Mouse (Mus musculus): ENCODE measurements around the gene Gm28778. TPM values are rescaled to one million over a fixed set of nuclear protein-coding genes. Genes with fewer than 3 reads are reported as not detected.
"Not testable (repeated sequence)": the region's sequence is repeated elsewhere in the genome, so short reads cannot be mapped to it uniquely, and the experiment has no call there.

Gm28778 gene
- not detected in 2 replicates for total RNA-seq (2021)
- long read RNA-seq, partial matches to known transcripts: 0 of 3 reads
- long read RNA-seq, other reads (novel, unspliced or antisense): 3 of 3 reads

DNA sequence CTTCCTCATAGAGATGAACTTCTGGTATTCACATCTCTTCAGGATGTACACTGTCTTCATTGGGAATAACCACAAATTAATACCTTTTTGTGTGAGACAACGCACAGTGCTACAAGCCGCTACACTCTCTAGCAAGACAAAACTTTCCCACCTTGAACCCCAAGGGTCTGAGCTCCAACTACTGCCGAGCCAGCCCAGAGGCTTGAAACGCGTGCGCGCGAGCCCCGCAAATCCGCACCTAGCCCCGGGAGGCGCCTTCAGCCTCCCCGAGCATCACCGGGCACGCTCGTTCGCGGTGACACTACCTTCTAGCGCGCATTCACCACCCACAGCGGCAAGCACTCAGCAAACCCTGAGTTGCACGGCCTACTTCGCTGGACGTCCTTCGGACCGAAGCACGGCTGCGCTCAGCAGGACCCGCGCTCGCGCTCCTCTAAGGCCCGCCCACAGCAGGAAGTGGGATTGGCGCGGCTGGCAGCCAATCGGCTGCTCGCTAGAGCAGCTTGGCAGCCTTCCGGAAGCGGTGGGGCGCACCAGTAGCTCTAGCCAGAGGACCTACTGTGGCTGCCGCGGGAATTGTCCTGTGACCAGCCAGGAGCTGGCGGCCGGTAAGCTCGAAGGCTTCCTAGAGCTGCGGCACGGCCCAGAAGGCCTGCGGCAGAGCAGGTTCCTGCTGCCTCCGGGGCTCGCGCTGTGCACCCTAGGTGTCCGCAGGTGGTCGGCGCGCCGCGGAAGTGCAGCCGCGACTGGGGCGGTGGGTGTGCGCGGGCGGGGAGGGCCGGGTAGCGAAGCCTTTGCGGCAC lies at the start of gene Gm28778, which contains the start of the genes Pms1 and Ormdl1:
TSS of gene Gm28778 (plus strand) at position 531 of the 803 bp plus-strand sequence.
TSS of gene Pms1 (minus strand) at position 438 of the 803 bp plus-strand sequence.
TSS of gene Ormdl1 (plus strand) at position 515 of the 803 bp plus-strand sequence.
- peak; percentile 96 for DNase-seq

DNA sequence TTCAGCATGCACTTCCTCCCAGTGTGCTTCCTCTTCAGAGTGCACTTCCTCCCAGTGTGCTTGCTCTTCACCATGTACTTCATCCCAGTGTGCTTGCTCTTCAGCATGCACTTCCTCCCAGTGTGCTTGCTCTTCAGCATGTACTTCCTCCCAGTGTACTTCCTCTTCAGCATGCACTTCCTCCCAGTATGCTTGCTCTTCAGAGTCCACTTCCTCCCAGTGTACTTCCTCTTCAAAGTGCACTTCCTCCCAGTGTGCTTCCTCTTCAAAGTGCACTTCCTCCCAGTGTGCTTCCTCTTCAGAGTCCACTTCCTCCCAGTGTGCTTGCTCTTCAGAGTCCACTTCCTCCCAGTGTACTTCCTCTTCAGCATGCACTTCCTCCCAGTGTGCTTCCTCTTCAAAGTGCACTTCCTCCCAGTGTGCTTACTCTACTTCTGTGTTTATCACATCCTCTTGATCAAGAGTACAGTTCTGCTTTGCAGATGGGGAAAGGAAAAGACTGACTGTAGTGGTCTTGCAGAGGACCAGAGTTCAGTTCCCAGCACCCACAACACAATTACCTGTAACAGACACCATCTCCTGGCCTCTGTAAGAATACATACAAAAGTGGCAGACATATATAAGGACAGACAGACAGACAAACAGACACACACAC lies 31.8 kb upstream of the Gm28778 start:
- DNase-seq: not testable (repeated sequence)

DNA sequence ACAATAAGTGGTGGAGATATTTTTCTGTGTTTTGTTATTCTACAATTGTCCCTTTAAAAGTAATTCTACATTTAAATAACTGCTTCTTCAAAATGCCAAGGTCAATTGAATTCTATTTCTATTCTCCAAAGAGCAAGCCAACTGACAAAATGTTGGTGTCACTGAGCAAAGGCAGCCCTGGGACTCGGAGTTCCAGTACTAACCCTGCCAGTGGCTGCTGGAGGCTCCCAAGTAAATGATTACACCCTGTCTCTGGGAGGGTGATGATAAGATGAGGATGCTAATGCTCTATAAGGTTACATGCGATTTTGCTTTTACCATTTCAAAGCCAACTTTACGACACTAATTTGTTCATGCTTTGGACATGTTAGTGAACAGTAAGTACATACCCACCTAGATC lies 27.0 kb upstream of the Gm28778 start:
- peak; percentile 6 for DNase-seq

DNA sequence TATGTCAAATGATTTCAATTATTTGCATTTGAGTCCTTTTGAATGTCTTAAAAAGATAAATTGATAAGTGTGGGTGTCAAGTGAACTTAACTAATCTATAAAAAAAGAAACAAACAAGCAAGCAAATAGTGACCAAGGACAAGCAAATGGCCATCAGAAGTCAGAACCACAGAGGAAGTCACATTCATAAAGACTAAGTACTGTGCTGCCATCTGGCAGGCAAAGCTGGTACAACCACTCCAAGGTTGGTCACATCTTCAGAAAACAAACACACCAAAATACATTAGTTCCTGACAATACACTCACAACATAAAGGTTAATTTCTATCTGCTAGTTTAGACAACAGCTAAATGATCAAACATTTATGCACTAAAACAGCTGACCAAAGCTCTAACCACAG lies 24.3 kb upstream of the Gm28778 start:
- peak; percentile 36 for DNase-seq

DNA sequence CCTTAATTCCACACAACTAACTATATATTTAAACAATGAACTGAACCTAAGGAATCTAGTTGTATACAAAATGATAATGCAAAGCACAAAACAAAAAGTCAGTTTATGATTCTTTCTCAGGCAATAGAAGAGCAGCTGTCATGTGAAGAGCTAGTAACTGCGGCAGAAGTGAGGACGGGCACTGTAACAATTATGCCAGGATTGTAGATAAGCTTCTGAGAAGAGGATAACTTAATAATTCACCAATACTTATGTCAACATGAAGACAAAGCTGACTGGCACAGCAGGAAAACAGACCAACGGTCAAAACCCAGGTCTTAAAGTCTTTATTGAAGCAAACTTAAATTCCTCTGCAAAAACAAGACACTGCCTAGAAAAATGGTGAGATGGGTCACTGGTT lies 5.7 kb upstream of the Gm28778 start:
- no peak for DNase-seq

DNA sequence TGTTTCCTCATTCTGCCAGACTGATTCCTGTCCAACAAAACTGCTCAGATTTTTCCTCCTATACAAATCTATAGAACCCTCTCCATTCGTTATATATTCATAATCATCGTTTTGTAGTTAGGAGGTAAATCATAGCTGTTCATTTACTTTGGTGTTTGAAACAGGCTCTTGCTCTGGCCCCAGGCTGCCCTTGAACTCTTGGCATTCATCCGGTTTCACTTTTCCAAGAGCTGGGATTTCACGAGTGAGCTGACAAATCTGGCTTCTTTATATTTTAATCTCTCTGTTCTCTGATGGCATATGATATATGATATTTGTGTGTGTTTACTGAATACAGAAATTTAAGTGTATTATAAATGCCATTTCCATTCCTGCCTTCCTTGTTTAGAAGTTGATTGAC lies 3.6 kb downstream of the Gm28778 start:
- peak; percentile 5 for DNase-seq

DNA sequence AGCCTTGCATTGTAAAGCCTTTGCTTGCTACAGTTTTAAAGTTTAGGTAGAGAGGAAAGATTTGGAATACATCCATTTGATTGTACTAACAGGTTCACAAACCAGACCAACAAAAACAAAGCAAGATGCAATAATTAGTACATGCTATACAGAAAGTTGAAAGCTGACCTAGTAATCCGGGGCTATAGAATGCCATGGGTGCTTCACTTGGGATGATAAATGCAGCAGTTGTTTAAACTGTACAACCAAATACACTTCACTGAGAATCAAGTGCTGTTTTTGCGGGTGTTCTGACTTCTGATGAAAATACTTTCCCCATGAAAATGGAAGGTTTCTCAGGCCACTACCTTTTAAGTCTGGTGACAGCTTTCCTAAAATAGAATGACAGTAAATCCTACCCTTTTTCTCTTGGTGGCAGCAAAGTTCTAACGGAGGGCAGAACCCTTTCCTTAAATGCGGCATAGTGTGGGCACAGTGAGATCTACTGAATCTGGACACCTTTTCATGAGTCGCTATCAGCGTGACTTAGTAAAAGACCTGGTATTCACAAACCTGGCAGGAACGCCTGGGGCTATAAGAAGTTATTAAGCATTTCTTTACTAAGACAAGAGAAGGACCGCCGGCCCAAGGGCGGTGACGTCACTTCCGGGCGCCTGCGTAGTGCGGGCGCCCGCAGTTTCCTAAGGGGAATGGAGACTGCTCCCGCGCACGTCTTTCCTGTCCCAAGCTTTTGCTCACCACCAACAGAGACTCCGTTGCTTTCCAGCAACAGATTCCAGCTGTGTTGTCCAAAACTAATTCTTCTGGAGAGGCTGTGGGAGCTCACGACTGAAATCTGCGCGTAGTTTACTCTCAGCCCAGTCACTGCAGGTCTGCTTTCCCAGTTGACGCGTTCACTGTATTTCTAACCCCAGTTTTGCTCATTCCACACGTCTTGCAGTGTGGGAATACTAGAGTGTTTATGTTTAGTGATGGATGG lies 16.4 kb downstream of the Gm28778 start, which contains the start of gene Osgepl1:
TSS of gene Osgepl1 (plus strand) at position 636 of the 979 bp plus-strand sequence.
- peak; percentile 89 for DNase-seq

DNA sequence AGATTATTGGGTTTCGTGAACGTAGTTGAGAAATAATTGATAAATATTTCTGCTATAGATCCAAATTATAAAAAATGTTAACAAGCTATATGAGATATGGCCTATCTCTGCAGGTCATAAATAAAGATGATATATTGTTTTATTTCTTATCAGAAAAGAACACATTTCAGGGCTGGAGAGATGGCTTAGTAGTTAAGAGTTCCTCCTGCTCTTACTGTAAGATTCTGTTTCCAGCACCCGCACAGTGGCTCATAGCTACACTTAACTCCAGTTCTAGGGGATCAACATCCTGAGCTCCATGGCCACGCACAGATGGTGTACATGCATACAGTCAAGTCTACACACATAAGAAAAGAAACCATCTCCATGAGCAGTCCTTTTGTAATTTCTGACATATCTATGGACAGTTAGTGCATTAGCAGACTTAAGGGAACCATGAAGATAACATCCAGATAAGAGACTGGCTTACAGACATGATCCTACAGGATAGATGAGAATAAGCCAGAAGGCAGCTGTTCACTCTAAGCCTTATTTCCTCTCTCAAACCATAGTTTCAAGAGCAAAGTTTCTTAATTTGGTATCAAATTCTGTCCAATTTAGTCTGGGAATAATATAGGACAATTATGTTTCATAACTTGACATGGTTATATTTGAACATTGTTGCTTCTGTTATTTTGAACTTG lies 24.9 kb downstream of the Gm28778 start:
- no peak for DNase-seq

DNA sequence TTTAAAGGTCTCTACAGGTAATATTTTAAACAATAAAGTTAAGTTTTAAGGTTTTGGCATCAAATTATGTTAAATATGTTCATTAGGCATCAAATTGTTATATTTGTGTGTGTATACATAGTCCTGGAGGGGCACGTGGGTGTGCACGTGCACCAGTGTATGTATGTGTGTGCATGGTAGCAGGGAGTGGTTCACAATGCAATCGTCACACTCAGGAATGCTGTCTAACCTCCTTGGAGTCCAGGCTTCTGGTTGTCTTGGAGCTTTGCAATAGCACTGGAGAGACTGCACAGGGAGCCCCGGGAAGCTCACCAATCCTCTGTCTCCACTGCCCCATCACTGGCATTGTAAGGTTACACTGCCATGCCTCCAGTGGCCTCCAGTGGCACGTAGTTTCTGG lies 26.3 kb downstream of the Gm28778 start:
- DNase-seq: no peak

DNA sequence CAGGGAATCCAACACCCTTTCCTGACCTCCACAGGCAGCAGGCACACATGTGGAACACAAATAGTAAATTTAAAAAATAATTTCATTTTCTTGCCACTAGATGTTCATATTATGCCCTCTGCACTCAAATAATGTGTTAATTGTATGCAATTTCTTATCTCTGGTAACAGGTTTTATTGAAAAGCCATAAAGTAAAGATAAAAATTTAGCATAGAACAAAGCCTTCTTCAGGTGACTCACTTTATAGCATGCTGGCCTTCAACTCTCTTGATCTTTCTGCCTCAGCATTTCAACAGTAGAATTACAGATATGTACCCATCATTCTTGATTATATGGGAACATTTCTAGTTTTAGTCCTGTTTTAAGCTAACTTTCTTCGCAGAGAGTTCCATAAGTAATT lies 27.4 kb downstream of the Gm28778 start:
- DNase-seq: no peak

DNA sequence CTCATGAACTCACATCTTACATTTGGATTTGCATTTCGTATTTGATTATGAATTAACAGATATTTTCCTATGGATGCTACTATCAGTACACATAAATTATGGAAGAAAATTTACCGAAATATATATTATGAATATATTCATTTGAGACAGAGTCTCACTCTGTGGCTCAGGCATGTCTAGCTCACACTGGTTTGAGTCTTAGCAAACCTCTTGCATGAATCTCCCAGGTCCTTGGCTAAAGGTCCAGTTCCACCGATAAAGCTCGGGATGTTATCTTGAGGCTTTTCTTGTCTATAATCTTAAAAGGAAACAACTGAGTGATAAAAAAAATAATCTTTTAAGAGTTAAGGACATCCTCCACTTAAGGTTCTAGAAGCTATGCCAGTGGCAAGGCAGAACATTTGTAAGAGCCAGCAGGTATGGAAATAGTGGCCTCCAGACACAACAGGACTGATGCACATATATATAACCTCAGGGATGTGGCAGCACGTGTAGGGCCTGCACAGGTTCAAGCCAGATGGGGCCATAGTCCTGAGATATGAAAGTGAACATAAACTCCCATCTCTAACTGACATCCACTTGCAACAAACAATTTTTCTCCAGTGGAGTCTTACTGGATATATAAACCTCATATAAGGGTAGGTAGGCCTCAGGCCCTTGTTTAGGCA lies 28.1 kb downstream of the Gm28778 start:
- no peak for DNase-seq

DNA sequence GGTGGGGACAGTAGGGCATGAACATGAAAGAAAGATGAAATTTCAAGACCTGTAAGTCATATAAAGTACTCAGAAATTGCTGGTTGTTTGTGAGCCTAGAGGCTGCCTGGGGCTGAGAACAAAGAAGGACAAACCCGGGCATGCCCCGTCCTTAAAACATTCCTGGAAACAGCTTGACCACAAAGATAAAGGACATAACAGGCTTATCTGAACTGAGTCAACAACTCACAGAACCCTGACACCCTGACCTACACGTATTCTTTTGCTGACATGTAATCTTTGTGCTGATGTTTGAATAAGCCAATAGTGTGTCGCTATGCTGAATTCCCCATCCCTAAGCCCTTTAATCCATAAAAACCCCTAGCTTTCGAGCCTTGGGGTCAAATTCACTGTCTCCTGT lies 36.6 kb downstream of the Gm28778 start:
- not testable (repeated sequence) for DNase-seq

DNA sequence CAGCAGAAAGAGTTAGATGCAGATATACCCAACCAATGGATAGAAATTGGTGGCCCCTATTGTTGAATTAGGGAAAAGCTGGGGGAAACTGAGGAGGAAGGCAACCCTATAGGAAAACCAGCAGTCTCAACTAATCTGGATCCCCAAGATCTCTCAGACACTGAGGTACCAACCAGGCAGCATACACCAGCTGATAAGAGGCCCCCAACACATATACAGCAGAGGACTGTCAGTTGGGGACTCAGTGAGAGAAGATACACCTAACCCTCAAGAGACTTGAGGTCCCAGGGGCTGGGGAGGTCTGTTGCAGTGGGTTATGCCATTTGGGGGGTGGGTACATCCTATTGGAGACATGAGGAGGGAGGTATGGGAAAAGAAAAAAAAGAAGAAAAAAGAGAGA lies 38.6 kb downstream of the Gm28778 start:
- no peak for DNase-seq

DNA sequence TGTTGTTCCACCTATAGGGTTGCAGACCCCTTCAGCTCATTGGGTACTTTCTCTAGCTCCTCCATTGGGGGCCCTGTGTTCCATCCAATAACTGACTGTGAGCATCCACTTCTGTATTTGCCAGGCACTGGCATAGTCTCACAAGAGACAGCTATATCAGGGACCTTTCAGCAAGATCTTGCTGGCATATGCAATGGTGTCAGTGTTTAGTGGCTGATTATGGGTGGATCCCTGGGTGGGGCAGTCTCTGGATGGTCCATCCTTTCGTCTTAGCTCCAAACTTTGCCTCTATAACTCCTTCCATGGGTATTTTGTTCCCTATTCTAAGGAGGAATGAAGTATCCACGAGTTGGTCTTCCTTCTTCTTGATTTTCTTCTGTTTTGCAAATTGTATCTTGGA lies 40.5 kb downstream of the Gm28778 start:
- not testable (repeated sequence) for DNase-seq

DNA sequence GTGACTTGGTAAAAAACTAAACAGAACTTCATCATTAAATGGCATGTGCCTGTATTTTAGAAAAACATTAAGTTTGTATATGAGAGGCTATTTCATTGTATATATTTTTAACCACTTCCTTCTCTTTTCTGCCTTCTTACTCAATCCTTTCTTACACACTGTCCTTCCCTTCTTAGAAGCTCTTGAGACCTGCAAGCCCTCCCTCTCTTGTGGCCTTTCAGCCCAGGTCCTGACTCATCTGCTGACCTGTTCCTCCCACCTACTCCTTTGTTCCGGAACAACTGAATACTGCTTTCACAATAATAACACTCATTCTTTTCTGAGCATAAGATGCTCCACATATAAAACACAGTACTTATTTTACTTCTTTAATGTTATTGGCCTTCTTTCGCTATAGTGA lies 44.2 kb downstream of the Gm28778 start:
- DNase-seq: no peak

DNA sequence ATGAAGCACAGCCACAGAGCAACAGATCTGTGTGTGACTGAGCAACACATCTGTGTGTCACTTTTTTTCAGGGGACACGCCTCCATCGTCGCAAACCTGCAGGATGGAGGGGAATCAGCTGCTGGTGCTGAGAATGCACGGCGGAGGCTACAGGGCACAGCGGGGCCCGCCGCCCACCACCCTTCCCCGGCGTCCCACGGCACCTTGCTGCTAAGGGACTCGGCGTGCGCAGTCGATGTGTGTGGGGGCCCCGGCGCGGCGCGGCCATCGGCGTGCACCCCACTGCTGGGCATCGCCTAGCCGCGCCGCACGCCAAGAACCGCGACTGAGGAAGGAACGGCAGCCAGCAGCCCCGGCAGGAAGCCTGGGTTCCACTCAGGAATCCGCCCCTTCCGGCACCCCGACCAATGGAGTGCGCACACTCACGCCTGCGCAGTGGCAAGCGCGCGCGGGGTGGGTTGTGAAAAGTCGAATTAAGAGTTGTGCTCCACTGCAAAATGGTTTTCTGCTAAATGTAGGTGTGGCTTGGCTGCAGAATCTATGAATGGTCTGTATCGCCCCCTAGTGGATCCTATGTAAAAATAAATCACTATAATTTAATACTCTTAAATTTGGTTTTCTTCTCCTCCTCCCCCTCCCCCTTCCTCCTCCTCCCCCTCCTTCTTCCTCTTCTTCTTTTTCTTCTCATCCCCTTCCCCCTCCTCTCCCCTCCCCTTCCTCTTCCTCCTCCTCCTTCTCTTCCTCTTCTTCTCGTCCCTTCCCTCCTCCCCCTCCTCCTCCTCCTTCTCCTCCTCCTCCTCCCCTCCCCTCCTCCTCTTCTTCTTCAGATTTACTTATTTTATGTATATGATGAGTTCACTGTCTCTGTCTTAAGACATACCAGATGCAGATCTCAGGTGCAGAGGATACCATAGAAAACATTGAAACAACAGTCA lies 55.7 kb downstream of the Gm28778 start, which contains the start of the genes Asdurf, Gm28551 and Asnsd1:
TSS of gene Asdurf (minus strand) at position 293 of the 935 bp plus-strand sequence.
TSS of gene Gm28551 (minus strand) at position 341 of the 935 bp plus-strand sequence.
TSS of gene Asnsd1 (minus strand) at position 426 of the 935 bp plus-strand sequence.
- DNase-seq: peak; percentile 96

DNA sequence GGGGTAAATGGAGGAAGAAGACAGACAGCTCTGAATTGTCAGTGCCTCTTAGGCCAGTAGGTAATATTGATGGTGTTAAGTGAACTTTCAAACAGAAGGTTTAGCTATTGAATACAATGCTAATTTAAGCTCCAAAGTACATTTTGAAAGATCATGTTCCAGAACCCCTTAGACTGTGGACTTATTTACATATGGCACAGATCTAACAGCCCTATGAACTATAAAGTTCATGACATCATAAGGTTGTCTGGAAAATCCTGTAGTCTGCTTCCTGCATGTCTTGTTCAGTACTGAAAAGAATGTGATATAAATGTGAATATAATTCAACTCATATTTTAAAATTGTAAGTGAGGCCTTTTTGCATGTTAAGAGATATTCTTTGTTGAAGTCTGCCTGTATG lies 62.1 kb downstream of the Gm28778 start:
- no peak for DNase-seq
